Mouse (Mus musculus) lung, postnatal 4 days (tissue): Measurements from ENCODE around the gene Psme2.

Source experiments
- DNase-seq, 2 experiments: peaks; one replicate each; pipeline ENCODE4 v3.0.0; 2021

Psme2 gene

GRCm38 (mm10) chr14:55592226-55592625, 1.3 kb upstream of the Psme2 start:
- no peak for DNase-seq

GRCm38 (mm10) chr14:55591331-55591891, 498 bp upstream of the Psme2 start, which contains the start of gene Rnf31:
Gene Rnf31, plus strand, starts transcription at chr14:55591708.
- DNase-seq, result peak; percentile 95 to 97

- DNase-seq, result no peak
Observed at GRCm38 (mm10) chr14:55589771-55590448, 1.0 kb downstream of the Psme2 start.

- DNase-seq, result no peak
Observed at GRCm38 (mm10) chr14:55589271-55589670, 1.6 kb downstream of the Psme2 start.

- DNase-seq, result no peak
Observed at GRCm38 (mm10) chr14:55586149-55586548, 4.8 kb downstream of the Psme2 start.

- DNase-seq, result no peak
Observed at GRCm38 (mm10) chr14:55585566-55585960, 5.3 kb downstream of the Psme2 start.

- DNase-seq, result peak; percentile 83 to 85
Observed at GRCm38 (mm10) chr14:55584702-55585565, 6.0 kb downstream of the Psme2 start, which contains the start of gene Emc9. Gene Emc9, minus strand, starts transcription at chr14:55585302.

- DNase-seq, result no peak
Observed at GRCm38 (mm10) chr14:55584303-55584701, 6.6 kb downstream of the Psme2 start.

GRCm38 (mm10) chr14:55581981-55582681, 8.8 kb downstream of the Psme2 start:
- no peak for DNase-seq

- DNase-seq, result no peak
Observed at GRCm38 (mm10) chr14:55580731-55581130, 10.2 kb downstream of the Psme2 start.

- no peak for DNase-seq
Observed at GRCm38 (mm10) chr14:55579511-55580496, 11.1 kb downstream of the Psme2 start.

- DNase-seq, result peak; percentile 23 to 69
Observed at GRCm38 (mm10) chr14:55578668-55579269, 12.1 kb downstream of the Psme2 start.

- DNase-seq, result peak; percentile 90 to 95
Observed at GRCm38 (mm10) chr14:55577871-55578667, 12.8 kb downstream of the Psme2 start, which contains the start of gene Psme1. Gene Psme1, plus strand, starts transcription at chr14:55578123.

- DNase-seq, result peak; percentile 70 to 85
Observed at GRCm38 (mm10) chr14:55576376-55576775, 14.5 kb downstream of the Psme2 start.

GRCm38 (mm10) chr14:55575711-55576110, 15.2 kb downstream of the Psme2 start:
- no peak for DNase-seq

- no peak for DNase-seq
Observed at GRCm38 (mm10) chr14:55575302-55575701, 15.6 kb downstream of the Psme2 start, which contains the start of gene Fitm1. Gene Fitm1, plus strand, starts transcription at chr14:55575617.

GRCm38 (mm10) chr14:55571760-55572159, 19.2 kb downstream of the Psme2 start:
- no peak for DNase-seq

GRCm38 (mm10) chr14:55570588-55570987, 20.3 kb downstream of the Psme2 start:
- no peak for DNase-seq

GRCm38 (mm10) chr14:55567496-55567895, 23.4 kb downstream of the Psme2 start:
- no peak for DNase-seq

GRCm38 (mm10) chr14:55565748-55566147, 25.2 kb downstream of the Psme2 start:
- no peak for DNase-seq
